8 mouse cellular contexts compared by ENCODE assay signal in genomic region chr11:74771234-74771633, GRCm38 (mm10). TPM values are rescaled to one million over a fixed set of nuclear protein-coding genes. Genes with fewer than 3 reads are reported as not detected.
DNase-seq lines count a peak whose midpoint lies in the region; ATAC-seq and TF ChIP-seq lines count a peak whose summit lies in the region.

No protein-coding gene starts in this region.

- H3K9ac ChIP-seq in embryonic facial prominence, embryonic 12.5 days = peak overlapping the region; percentile 85
- H3K9ac ChIP-seq in limb, embryonic 14.5 days (ENCODE audit: low read depth, low read length, severe bottlenecking) = peak overlapping the region; percentile 90

- peaks cover 56% of the 10 kb centered on the region for H3K79me2 ChIP-seq in C2C12 (ENCODE audit: control insufficient read depth, insufficient read depth)

- ATAC-seq in frontal cortex, adult (ENCODE audit: low TSS enrichment) = peak; percentile 29; the same call in 1 of the 2 replicates
- no peak for ATAC-seq in embryonic facial prominence, embryonic 12.5 days (ENCODE audit: insufficient number of reproducible peaks, insufficient read depth, low FRiP score, low TSS enrichment)
- no peak for ATAC-seq in limb, embryonic 14.5 days (ENCODE audit: low FRiP score, low read depth)

- H3K9me3 ChIP-seq in embryonic facial prominence, embryonic 12.5 days = no peaks in the 10 kb centered on the region
- H3K9me3 ChIP-seq in limb, embryonic 14.5 days (ENCODE audit: control insufficient read depth, low read length) = no peaks in the 10 kb centered on the region

- H3K27ac ChIP-seq in embryonic facial prominence, embryonic 12.5 days = peak overlapping the region; percentile 96
- peak overlapping the region; percentile 95 for H3K27ac ChIP-seq in limb, embryonic 14.5 days (replicated peaks; ENCODE audit: low read depth, low read length)
- H3K27ac ChIP-seq in small intestine, adult 2 months (ENCODE audit: insufficient read depth, low read depth, low read length) = peak overlapping the region; percentile 69; the same call in 1 of the 2 replicates

- TF ChIP-seq POLR2A in limb, embryonic 14.5 days (IDR thresholded peaks at IDR 0.05; ENCODE audit: borderline replicate concordance, extremely low read depth, insufficient read depth, insufficient read length) = no peak
- no peak for TF ChIP-seq POLR2A in small intestine, adult 2 months (IDR thresholded peaks at IDR 0.05; ENCODE audit: low read depth, low read length)

- DNase-seq in frontal cortex, postnatal 14 days (ENCODE audit: low spot score in 2 of 2) = no peak
- no peak for DNase-seq in limb, embryonic 14.5 days (ENCODE audit: low spot score)
- no peak for DNase-seq in MN1 (ENCODE audit: low spot score)
- DNase-seq in layer of hippocampus, adult 8-10 months (ENCODE audit: low spot score in 2 of 2) = no peak

- H3K4me1 ChIP-seq in embryonic facial prominence, embryonic 12.5 days = peaks cover 12% of the 10 kb centered on the region
- peaks cover 10% of the 10 kb centered on the region for H3K4me1 ChIP-seq in limb, embryonic 14.5 days (ENCODE audit: control insufficient read depth, insufficient read depth, low read length)
- H3K4me1 ChIP-seq in small intestine, adult 2 months (ENCODE audit: control insufficient read depth, insufficient read depth, insufficient read length, low read length) = 0 out of 2 replicates have a peak, but pooled peaks cover 2% of the 10 kb centered on the region

- H3K27me3 ChIP-seq in C2C12 (ENCODE audit: control insufficient read depth, insufficient read depth, insufficient read length) = no peaks in the 10 kb centered on the region
- H3K27me3 ChIP-seq in embryonic facial prominence, embryonic 12.5 days = no peaks in the 10 kb centered on the region
- no peaks in the 10 kb centered on the region for H3K27me3 ChIP-seq in limb, embryonic 14.5 days (ENCODE audit: control insufficient read depth, insufficient read depth, low read length)
- H3K27me3 ChIP-seq in small intestine, adult 2 months (ENCODE audit: control insufficient read depth, insufficient read depth, low read length) = no peaks in the 10 kb centered on the region

- peak overlapping the region; percentile 75 for H3K4me3 ChIP-seq in C2C12 (ENCODE audit: insufficient read depth, poor library complexity, severe bottlenecking)
- peak overlapping the region; percentile 92 for H3K4me3 ChIP-seq in embryonic facial prominence, embryonic 12.5 days
- peak overlapping the region; percentile 79 for H3K4me3 ChIP-seq in limb, embryonic 14.5 days (replicated peaks; ENCODE audit: low read length)
- peak overlapping the region; percentile 83 for H3K4me3 ChIP-seq in small intestine, adult 2 months (ENCODE audit: low read depth, low read length)

- no peak for TF ChIP-seq CTCF in C2C12 (IDR thresholded peaks at IDR 0.05; ENCODE audit: control insufficient read depth, insufficient read depth, insufficient read length)
- TF ChIP-seq CTCF in small intestine, adult 2 months (IDR thresholded peaks at IDR 0.05; ENCODE audit: extremely low read depth, insufficient read length, insufficient replicate concordance, low read depth, low read length) = no peak

- 12% methylated on average over 8 of the region's 8 CpGs for WGBS in embryonic facial prominence, embryonic 12.5 days
- 17% methylated on average over 8 of the region's 8 CpGs for whole genome bisulfite sequencing in limb, embryonic 14.5 days
- WGBS in small intestine, adult 2 months = 4% methylated on average over 8 of the region's 8 CpGs

- peaks cover 31% of the 10 kb centered on the region for H3K36me3 ChIP-seq in C2C12 (ENCODE audit: control insufficient read depth, insufficient read depth)
- peaks cover 31% of the 10 kb centered on the region for H3K36me3 ChIP-seq in embryonic facial prominence, embryonic 12.5 days
- H3K36me3 ChIP-seq in limb, embryonic 14.5 days (ENCODE audit: control insufficient read depth, insufficient read depth, low read length) = peaks cover 30% of the 10 kb centered on the region
- peaks cover 7% of the 10 kb centered on the region for H3K36me3 ChIP-seq in small intestine, adult 2 months (ENCODE audit: control insufficient read depth, insufficient read depth, low read length)

- peak overlapping the region; percentile 78 for H3K4me2 ChIP-seq in embryonic facial prominence, embryonic 12.5 days (replicated peaks)
- peak overlapping the region; percentile 55 for H3K4me2 ChIP-seq in limb, embryonic 14.5 days (replicated peaks; ENCODE audit: low read depth, low read length, severe bottlenecking)

- peaks cover 52% of the 10 kb centered on the region for H3K79me3 ChIP-seq in C2C12 (ENCODE audit: low read depth)

- peak overlapping the region; percentile 42 for H3ac ChIP-seq in C2C12 (ENCODE audit: control insufficient read depth, insufficient read length, low read depth)

TF ChIP-seq in C2C12, 6 proteins besides CTCF, POLR2A, EP300 and RAD21:
- TF ChIP-seq MYOD1 (IDR thresholded peaks at IDR 0.05; ENCODE audit: control insufficient read depth, insufficient read length, low read depth) (no peak), CEBPB (IDR thresholded peaks at IDR 0.05; ENCODE audit: low read depth) (no peak), USF1 (IDR thresholded peaks at IDR 0.05; ENCODE audit: low read depth) (no peak), MAX (IDR thresholded peaks at IDR 0.05) (peak; percentile 36), FOSL1 (IDR thresholded peaks at IDR 0.05; ENCODE audit: insufficient read depth, low read length, poor library complexity, severe bottlenecking) (no peak), MYOG (IDR thresholded peaks at IDR 0.05; ENCODE audit: control insufficient read depth, extremely low read depth, insufficient read length) (no peak)

RNA-seq across cellular contexts. Expression of gene Mettl16, which starts 0.6 kb away (rescaled TPM):
- 17.3 TPM for polyA plus RNA-seq in C2C12 (2012; fragmentation: generic; extraction: Trizol)
- 60.6 and 62.2 TPM in 2 replicates for polyA plus RNA-seq in embryonic facial prominence, embryonic 12.5 days (2016; fragmentation: Nextera tagmentation; extraction: Ambion mirVana)
- polyA plus RNA-seq in limb, embryonic 14.5 days (2012; rRNA removed) = 11.3 and 17.0 TPM in 2 replicates
- polyA plus RNA-seq in limb, embryonic 14.5 days (2014; fragmentation: Nextera tagmentation; extraction: Ambion mirVana) = 30.9 and 33.7 TPM in 2 replicates
- 0.65 and 1.6 TPM in 2 replicates for polyA plus RNA-seq in small intestine, adult 2 months (2012; rRNA removed)
- 10 to 100 TPM; 23.4 to 33.0 (median 30.0) TPM for total RNA-seq in layer of hippocampus, adult 8-10 months (2022)

RNA-seq across cellular contexts. Expression of gene Pafah1b1, which starts 46.8 kb away (rescaled TPM):
- polyA plus RNA-seq in C2C12 (2012; fragmentation: generic; extraction: Trizol) = 30.8 TPM
- 61.8 and 64.1 TPM in 2 replicates for polyA plus RNA-seq in embryonic facial prominence, embryonic 12.5 days (2016; fragmentation: Nextera tagmentation; extraction: Ambion mirVana)
- 54.1 and 57.6 TPM in 2 replicates for polyA plus RNA-seq in limb, embryonic 14.5 days (2012; rRNA removed)
- polyA plus RNA-seq in limb, embryonic 14.5 days (2014; fragmentation: Nextera tagmentation; extraction: Ambion mirVana) = 67.0 and 68.1 TPM in 2 replicates
- polyA plus RNA-seq in small intestine, adult 2 months (2012; rRNA removed) = 3.9 and 9.6 TPM in 2 replicates
- 100 to 1,000 TPM; 310 to 407 (median 358) TPM for total RNA-seq in layer of hippocampus, adult 8-10 months (2022)

RNA-seq across cellular contexts. Expression of gene Mnt, which starts 59.5 kb away (rescaled TPM):
- polyA plus RNA-seq in C2C12 (2012; fragmentation: generic; extraction: Trizol) = 7.5 TPM
- 6.4 TPM in 2 replicates for polyA plus RNA-seq in embryonic facial prominence, embryonic 12.5 days (2016; fragmentation: Nextera tagmentation; extraction: Ambion mirVana)
- 17.9 and 25.0 TPM in 2 replicates for polyA plus RNA-seq in limb, embryonic 14.5 days (2012; rRNA removed)
- polyA plus RNA-seq in limb, embryonic 14.5 days (2014; fragmentation: Nextera tagmentation; extraction: Ambion mirVana) = 6.0 and 7.1 TPM in 2 replicates
- 9.5 and 23.6 TPM in 2 replicates for polyA plus RNA-seq in small intestine, adult 2 months (2012; rRNA removed)
- 10 to 100 TPM; 33.0 to 41.6 (median 35.6) TPM for total RNA-seq in layer of hippocampus, adult 8-10 months (2022)
